Mouse (Mus musculus): ENCODE results near the gene Adcy1.
A peak's percentile ranks its signal among the peaks of the same experiment; 100 is the strongest.
"Not testable (repeated sequence)": the region's sequence is repeated elsewhere in the genome, so short reads cannot be mapped to it uniquely, and the experiment has no call there.

Gene Adcy1

GRCm38 (mm10) chr11:7192710-7193109 lies 129.4 kb downstream of the Adcy1 start:
- no peak for DNase-seq

DNA sequence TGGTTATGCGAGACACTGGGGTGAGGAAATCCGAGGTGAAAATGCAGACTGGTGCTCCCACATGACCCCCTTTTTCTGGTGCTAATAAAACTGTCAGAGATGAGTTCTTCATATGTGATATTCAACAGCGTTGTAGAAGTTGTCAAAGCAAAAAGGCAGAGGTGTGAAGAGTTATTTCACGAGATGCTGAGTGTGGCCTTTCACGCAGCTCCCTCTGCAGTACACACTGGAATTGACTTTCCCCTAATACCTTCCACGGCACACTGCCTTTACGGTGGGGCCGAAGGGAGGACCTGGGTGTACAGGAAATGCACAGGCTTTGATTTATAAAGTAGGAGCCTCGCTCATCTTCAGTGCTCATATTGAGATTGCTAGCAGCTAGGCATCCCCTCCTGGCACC lies 129.8 kb downstream of the Adcy1 start:
- no peak for DNase-seq

- no peak for DNase-seq
Measured at GRCm38 (mm10) chr11:7194432-7195311, 131.4 kb downstream of the Adcy1 start.

- no peak for DNase-seq
Measured at GRCm38 (mm10) chr11:7195312-7195685, 132.0 kb downstream of the Adcy1 start.

DNA sequence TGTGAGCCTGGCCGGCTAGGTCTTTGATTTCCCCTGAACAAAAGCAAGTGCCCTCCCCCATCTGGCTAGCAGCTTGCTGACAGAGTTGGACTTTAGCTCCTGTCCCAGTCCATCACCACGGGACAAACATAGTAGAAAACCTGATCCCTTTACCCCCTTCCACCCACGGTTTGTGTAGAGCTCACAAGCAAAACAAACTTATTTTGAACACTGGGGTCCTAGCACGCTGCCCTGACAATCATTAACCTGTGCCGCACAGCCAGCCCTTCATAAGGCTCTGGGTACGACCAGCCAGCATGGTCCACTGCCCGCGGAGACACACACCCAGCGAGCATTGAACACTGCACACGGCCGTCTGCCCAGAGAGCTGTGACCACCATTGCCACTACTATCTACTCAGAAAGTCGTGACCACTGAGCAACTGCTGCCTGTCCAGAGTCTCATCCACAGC lies 134.2 kb downstream of the Adcy1 start, which contains the start of gene Igfbp1:
TSS of gene Igfbp1 (plus strand) at position 292 of the 451 bp plus-strand sequence.
- DNase-seq = no peak

DNA sequence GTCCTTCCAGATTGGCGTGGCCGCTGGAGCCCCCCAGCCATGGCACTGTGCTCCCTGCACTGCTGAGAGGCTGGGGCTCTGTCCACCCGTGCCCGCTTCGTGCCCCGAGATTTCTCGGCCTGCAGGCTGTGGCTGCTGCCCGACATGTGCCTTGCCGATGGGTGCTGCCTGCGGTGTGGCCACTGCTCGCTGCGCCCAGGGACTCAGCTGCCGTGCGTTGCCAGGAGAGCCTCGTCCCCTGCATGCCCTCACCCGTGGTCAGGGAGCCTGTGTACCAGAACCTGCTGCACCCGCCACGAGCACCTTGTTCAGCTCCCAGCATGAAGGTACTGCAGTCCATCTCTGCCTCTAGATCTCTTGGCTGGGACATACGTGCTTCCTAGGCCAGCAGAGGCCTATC lies 134.7 kb downstream of the Adcy1 start:
- DNase-seq = no peak

GRCm38 (mm10) chr11:7198481-7199256 lies 135.4 kb downstream of the Adcy1 start:
- DNase-seq = no peak

DNA sequence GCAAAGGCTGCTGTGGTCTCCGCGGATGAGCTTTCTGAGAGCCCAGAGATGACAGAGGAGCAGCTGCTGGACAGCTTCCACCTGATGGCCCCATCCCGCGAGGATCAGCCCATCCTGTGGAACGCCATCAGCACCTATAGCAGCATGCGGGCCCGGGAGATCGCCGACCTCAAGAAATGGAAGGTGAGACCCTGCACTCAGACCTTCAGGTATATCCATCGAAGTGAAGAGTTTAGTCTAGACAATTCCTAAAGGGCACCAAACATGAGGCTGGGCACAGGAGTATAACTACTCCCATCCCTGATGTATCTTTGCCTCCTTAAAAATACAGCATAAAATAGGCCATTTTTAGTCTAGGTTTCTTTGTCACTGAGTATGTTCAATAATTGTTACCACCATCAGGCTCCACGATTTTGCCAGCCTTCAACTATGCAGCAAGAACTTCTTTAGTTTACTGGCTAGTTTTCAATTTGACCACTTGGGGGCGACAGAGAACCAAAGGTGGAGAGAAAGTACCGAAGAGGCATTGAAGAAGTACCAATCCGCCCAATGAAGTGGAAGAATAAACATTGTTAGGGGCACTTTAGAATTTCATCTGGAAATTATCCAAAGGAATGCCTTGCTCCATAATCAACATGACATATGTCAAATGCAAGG lies 136.6 kb downstream of the Adcy1 start:
- no peak for DNase-seq

GRCm38 (mm10) chr11:7200393-7200783 lies 137.1 kb downstream of the Adcy1 start:
- no peak for DNase-seq

DNA sequence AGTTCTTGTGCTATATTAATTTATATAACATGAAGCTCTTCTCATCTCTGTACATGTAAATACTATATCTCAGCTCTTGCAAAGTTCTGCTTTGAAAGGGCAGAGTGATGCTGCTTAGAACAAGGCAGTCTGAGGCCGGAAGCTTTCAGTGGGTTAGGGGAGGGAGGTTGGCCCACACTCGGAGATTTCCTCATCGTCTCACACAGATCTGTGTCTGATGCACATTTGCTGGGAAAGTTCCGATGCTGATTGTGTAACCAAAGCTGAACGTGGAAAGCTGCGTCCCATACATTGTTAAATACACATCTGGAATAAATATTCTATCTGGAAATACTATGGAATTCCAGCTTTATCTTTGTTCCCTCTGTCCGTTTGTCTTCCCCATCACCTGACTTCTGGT lies 138.9 kb downstream of the Adcy1 start:
- no peak for DNase-seq

DNA sequence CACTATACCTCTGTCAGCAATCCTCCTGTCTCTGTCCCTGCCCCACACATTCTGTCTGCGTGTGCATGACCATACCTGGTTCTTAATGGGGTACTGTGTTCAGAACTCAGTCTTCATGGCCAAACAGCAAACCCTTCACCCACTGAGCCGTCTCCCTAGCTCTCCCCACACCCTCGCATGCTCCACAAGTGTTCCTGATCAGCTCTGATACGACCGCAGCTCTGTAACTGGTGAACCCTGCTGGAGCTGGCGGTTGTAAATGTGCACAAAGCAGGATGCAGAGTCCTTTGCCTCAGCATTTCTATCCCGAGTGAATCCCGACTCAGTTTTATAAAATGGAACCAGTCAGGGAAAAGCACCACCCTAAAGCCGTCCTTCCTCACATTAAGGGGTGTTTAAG lies 140.6 kb downstream of the Adcy1 start:
- DNase-seq = no peak

GRCm38 (mm10) chr11:7210343-7210742 lies 147.1 kb downstream of the Adcy1 start:
- peak in 1 of 2 experiments; percentile 16 for DNase-seq

GRCm38 (mm10) chr11:7211211-7211610 lies 147.9 kb downstream of the Adcy1 start:
- DNase-seq = no peak

DNA sequence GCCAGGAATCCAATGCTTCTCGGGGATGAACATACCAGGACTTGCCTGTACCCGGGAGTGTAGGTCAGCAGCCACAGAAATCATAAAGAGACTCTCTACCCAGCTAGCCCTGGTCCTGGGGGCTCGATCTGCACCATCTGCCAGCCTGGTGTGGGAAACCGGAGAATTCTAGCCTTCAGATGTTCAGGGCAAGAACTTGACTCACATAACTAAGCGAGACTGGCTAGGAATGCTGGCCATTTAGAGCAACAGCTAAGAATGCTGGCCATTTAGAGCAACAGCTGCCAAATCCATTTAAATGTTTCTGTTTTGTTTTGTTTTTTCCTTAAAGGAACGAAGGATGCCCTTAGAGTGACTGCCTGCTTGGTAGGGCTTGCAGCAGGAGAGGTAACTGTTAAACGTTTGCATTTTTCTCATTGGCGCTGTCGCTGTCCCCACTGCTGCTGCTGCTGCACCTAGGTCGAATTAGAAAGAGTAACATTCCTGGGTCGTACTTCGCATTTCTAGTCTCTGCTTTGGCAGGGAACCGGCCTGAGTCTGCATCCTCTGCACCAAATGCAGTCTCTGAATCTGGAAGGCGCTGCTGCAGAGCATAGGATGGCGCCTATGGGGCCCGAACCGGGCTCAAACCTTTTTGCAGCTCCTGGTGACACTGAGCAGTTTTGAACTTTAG lies 149.0 kb downstream of the Adcy1 start:
- no peak for DNase-seq

GRCm38 (mm10) chr11:7213161-7213500 lies 149.8 kb downstream of the Adcy1 start:
- no peak for DNase-seq

DNA sequence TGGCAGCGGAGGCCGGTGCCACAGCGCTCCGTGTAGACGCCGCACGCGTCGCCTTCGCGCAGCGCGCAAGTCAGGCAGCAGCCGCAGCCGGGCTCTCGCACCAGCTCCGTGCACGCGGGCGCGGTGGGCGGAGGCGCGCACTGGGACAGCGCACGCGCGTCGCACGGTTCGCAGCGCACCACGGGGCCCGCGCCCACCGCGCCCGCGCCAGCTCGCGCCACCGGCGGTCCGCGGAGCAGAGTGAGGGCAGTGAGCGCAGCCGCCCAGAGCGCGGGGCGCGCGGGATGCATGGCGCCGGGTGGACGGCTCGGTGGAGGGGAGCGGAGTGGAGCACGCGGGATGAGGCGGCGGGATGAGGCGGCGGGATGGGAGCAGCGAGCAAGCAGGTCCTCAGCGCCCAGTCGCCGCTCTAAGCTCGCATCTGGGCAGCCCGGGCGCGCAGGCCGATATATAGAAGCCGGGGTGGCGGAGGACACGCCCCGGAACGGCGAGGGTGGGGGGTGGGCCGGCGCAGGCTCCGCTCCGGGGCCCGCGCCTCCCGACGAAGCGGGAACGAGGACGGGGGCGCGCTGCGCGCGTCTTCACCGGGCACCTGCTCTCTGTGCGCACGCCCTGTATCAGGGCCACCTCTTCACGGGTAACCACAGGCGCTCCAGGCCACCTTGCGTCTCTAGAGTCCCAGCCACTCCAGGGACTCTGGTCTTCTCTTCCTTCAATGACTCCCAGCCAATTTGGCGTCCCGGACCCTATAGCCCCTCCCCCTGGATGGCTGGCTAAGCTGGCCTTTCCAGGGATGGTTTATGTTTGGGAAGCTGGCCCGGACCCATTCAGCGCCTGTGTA lies 150.4 kb downstream of the Adcy1 start, which contains the start of gene Igfbp3:
TSS of gene Igfbp3 (minus strand) at position 423 of the 841 bp plus-strand sequence.
- DNase-seq = no peak

DNA sequence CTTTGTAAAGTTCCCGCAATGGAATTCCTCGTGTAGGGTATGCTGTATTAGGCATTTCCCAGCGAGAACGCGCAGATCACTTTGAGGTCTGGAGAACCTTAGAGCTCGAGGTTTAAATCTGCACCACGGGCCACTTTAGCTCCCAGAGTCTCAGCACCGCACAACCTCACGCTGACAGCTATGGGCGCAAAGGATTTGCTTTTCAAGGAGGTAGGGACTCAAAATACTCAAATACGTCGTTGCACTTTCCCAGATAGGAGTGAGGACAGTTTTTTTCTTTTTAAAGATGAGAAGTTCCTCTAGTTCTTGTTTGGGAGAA lies 151.0 kb downstream of the Adcy1 start:
- DNase-seq = no peak

DNA sequence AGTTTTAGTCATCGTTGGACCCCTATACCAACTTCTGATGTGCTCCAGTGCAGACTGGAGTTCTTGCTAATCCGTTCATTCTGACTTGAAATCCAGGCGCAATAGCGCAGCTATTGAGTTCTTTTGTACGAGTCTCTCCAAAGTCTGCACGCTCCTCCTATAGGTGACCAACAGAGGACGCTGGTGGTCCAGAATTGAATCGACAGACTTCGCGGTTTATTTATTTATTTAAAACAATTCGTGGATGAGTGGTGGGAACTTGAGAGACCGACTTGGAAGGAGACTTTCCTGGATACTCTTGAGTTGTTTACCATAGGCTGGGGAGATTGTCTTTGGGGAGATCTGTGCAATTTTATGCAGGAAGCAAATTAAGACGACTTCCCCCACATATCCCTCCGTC lies 151.5 kb downstream of the Adcy1 start:
- no peak for DNase-seq

GRCm38 (mm10) chr11:7215703-7216102 lies 152.4 kb downstream of the Adcy1 start:
- DNase-seq = peak in 1 of 2 experiments; percentile 17

DNA sequence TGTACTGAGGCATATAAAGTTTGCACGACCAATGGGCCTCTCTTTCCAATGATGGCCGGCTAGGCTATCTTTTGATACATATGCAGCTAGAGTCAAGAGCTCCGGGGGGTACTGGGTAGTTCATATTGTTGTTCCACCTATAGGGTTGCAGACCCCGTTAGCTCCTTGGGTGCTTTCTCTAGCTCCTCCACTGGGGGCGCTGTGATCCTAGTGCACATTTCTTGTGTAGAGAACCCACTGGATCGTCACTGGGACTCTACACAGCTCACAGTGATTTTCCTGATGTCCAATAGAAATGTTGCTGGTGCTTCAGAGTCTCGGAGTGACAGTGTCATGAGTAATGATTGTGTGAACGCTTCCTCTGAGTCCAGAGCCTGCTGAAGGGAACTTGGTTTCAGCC lies 158.5 kb downstream of the Adcy1 start:
- not testable (repeated sequence) for DNase-seq

DNA sequence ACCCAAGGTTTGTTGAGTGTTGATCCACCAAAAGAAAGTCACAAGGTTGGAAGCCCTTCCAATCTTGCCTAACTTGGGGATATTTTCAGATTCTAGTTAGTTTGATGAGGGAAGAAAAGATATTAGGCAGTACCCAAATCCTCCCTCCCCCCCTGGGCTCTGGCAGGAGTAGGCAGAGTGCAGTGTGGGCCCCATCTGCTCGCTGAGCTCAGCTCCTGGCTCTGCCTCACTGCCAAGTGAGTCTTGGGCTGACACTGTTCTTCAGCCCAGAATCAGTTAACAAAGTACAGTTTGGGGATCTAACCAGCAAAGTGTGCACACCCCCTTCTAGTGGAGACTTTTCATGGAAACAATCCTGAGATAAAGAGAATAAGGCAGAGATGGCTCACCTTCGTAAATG lies 162.9 kb downstream of the Adcy1 start:
- DNase-seq = no peak
